In genomic region chr3:36862721-36863275, GRCm38 (mm10) we compare ENCODE assay signal across 8 mouse cellular contexts. TPM values are rescaled to one million over a fixed set of nuclear protein-coding genes. Genes with fewer than 3 reads are reported as not detected.
DNase-seq lines count a peak whose midpoint lies in the region; ATAC-seq and TF ChIP-seq lines count a peak whose summit lies in the region.

Gene 4932438A13Rik, plus strand, starts transcription at chr3:36863104.

- intact Hi-C loops in heart, adult 2 months (cut with DNase I): no loop called here

- TF ChIP-seq CTCF in heart, adult 2 months (IDR thresholded peaks at IDR 0.05): no peak

- TF ChIP-seq EP300 in heart, adult 2 months (IDR thresholded peaks at IDR 0.05; ENCODE audit: insufficient read depth, low read depth, low read length): no peak

- peak; percentile 92 for TF ChIP-seq POLR2A in heart, adult 2 months (IDR thresholded peaks at IDR 0.05; ENCODE audit: insufficient read depth, low read depth, low read length)

- H3K4me3 ChIP-seq in embryonic facial prominence, embryonic 14.5 days (ENCODE audit: low read depth, low read length): peak within 1 kb of the TSS; percentile 66
- H3K4me3 ChIP-seq in heart, adult 2 months: peak within 1 kb of the TSS; percentile 84
- peak within 1 kb of the TSS; percentile 83 for H3K4me3 ChIP-seq in limb, embryonic 13.5 days
- peak within 1 kb of the TSS; percentile 75 for H3K4me3 ChIP-seq in midbrain, embryonic 16.5 days (ENCODE audit: low read depth, low read length)

- H3K79me2 ChIP-seq in heart, adult 2 months (replicated peaks; ENCODE audit: control insufficient read depth, insufficient read depth, low read length): 0 out of 2 replicates have a peak, but pooled peaks cover 1% of the 10 kb centered on the region

- peaks cover 27% of the 10 kb centered on the region for H3K36me3 ChIP-seq in embryonic facial prominence, embryonic 14.5 days (ENCODE audit: control insufficient read depth, insufficient read depth, low read length)
- H3K36me3 ChIP-seq in heart, adult 2 months (ENCODE audit: control insufficient read depth, insufficient read depth, low read length): peaks cover 8% of the 10 kb centered on the region
- peaks cover 25% of the 10 kb centered on the region for H3K36me3 ChIP-seq in limb, embryonic 13.5 days
- peaks cover 4% of the 10 kb centered on the region for H3K36me3 ChIP-seq in midbrain, embryonic 16.5 days (ENCODE audit: control insufficient read depth, insufficient read depth, low read length)

- no peaks in the 10 kb centered on the region for H3K9me3 ChIP-seq in embryonic facial prominence, embryonic 14.5 days (ENCODE audit: control insufficient read depth, low read length)
- H3K9me3 ChIP-seq in limb, embryonic 13.5 days: no peaks in the 10 kb centered on the region
- no peaks in the 10 kb centered on the region for H3K9me3 ChIP-seq in midbrain, embryonic 16.5 days (replicated peaks; ENCODE audit: control insufficient read depth, low read length, poor library complexity, severe bottlenecking)

- peak within 1 kb of the TSS; percentile 87 for H3K9ac ChIP-seq in embryonic facial prominence, embryonic 14.5 days (ENCODE audit: low read depth, low read length)
- H3K9ac ChIP-seq in heart, adult 2 months (ENCODE audit: low read depth, low read length): peak within 1 kb of the TSS; percentile 86
- H3K9ac ChIP-seq in limb, embryonic 13.5 days: peak within 1 kb of the TSS; percentile 91
- peak within 1 kb of the TSS; percentile 79 for H3K9ac ChIP-seq in midbrain, embryonic 16.5 days (ENCODE audit: low read depth, low read length)

- peak; percentile 90 for DNase-seq in 3T3-L1 (ENCODE audit: low read depth, low spot score)
- DNase-seq in adrenal gland, postnatal 4 days (ENCODE audit: low spot score in 2 of 2): peak; percentile 96 to 98
- peak; percentile 96 for DNase-seq in embryonic facial prominence, embryonic 14.5 days (ENCODE audit: low spot score)
- peak; percentile 98 to 100 for DNase-seq in heart, adult 2 months
- peak; percentile 95 to 99 for DNase-seq in kidney, adult 8-10 months
- DNase-seq in spleen, postnatal 10 days (ENCODE audit: low spot score in 2 of 2): peak; percentile 100

- peaks cover 5% of the 10 kb centered on the region for H3K4me1 ChIP-seq in embryonic facial prominence, embryonic 14.5 days (ENCODE audit: control insufficient read depth, insufficient read depth, low read length)
- peaks cover 2% of the 10 kb centered on the region; the same call in 1 of the 2 replicates for H3K4me1 ChIP-seq in heart, adult 2 months (ENCODE audit: control insufficient read depth, insufficient read depth, low read length)
- peaks cover 5% of the 10 kb centered on the region for H3K4me1 ChIP-seq in limb, embryonic 13.5 days
- H3K4me1 ChIP-seq in midbrain, embryonic 16.5 days (ENCODE audit: control insufficient read depth, insufficient read depth, low read length): peaks cover 5% of the 10 kb centered on the region

- H3K4me2 ChIP-seq in embryonic facial prominence, embryonic 14.5 days (ENCODE audit: low read depth, low read length): peak within 1 kb of the TSS; percentile 71
- H3K4me2 ChIP-seq in limb, embryonic 13.5 days (replicated peaks): peak within 1 kb of the TSS; percentile 74
- H3K4me2 ChIP-seq in midbrain, embryonic 16.5 days (ENCODE audit: low read length): peak within 1 kb of the TSS; percentile 67

- WGBS in embryonic facial prominence, embryonic 14.5 days: under 1% methylated on average over 26 of the region's 38 CpGs
- WGBS in heart, adult 2 months: 1% methylated on average over 37 of the region's 38 CpGs
- WGBS in limb, embryonic 13.5 days: 1% methylated on average over 38 of the region's 38 CpGs
- under 1% methylated on average over 31 of the region's 38 CpGs for WGBS in midbrain, embryonic 16.5 days

- H3K27me3 ChIP-seq in embryonic facial prominence, embryonic 14.5 days (replicated peaks; ENCODE audit: control insufficient read depth, insufficient read depth, low read length): no peaks in the 10 kb centered on the region
- no peaks in the 10 kb centered on the region for H3K27me3 ChIP-seq in heart, adult 2 months (ENCODE audit: control insufficient read depth, insufficient read depth, low read length)
- H3K27me3 ChIP-seq in limb, embryonic 13.5 days: no peaks in the 10 kb centered on the region
- no peaks in the 10 kb centered on the region for H3K27me3 ChIP-seq in midbrain, embryonic 16.5 days (ENCODE audit: control insufficient read depth, insufficient read depth, low read depth, low read length)

- H3K27ac ChIP-seq in embryonic facial prominence, embryonic 14.5 days (replicated peaks; ENCODE audit: low read depth, low read length): peak within 1 kb of the TSS; percentile 66; the same call in 1 of the 2 replicates
- peak within 1 kb of the TSS; percentile 73 for H3K27ac ChIP-seq in heart, adult 2 months
- peak within 1 kb of the TSS; percentile 52; the same call in 1 of the 2 replicates for H3K27ac ChIP-seq in limb, embryonic 13.5 days
- H3K27ac ChIP-seq in midbrain, embryonic 16.5 days (ENCODE audit: low read length): peak within 1 kb of the TSS; percentile 68

- peak; percentile 99 for ATAC-seq in embryonic facial prominence, embryonic 14.5 days (ENCODE audit: low read depth)
- ATAC-seq in limb, embryonic 13.5 days (ENCODE audit: low FRiP score, low read depth): peak; percentile 98
- peak; percentile 99 for ATAC-seq in midbrain, embryonic 16.5 days

RNA-seq across cellular contexts. Expression of gene 4932438A13Rik, which starts in this region (rescaled TPM):
- 10 to 100 TPM; 52.7 to 55.8 TPM for total RNA-seq in adrenal gland, postnatal 4 days (2021)
- polyA plus RNA-seq in embryonic facial prominence, embryonic 14.5 days (2014; fragmentation: Nextera tagmentation; extraction: Ambion mirVana): 61.5 and 68.4 TPM in 2 replicates
- 10 to 100 TPM; 41.9 to 48.8 TPM for total RNA-seq in heart, adult 2 months (2021)
- polyA plus RNA-seq in heart, adult 2 months (2012; rRNA removed): 8.5 and 15.4 TPM in 2 replicates
- polyA plus RNA-seq in limb, embryonic 13.5 days (2015; fragmentation: Nextera tagmentation; extraction: Ambion mirVana): 57.3 and 58.7 TPM in 2 replicates
- 95.7 and 95.9 TPM in 2 replicates for polyA plus RNA-seq in midbrain, embryonic 16.5 days (2015; fragmentation: Nextera tagmentation; extraction: Ambion mirVana)

Comparison
In these comparisons a context has a peak if more than half of its experiments do, and no peak if none do; other contexts are left out.
1. Peak in every context shown above with its lines: DNase-seq, ATAC-seq, H3K4me3 ChIP-seq and H3K27ac ChIP-seq.